Mouse (Mus musculus) urinary bladder, adult 18-20 months (tissue): Measurements from ENCODE around the gene Bcl2l13.
"Not testable (repeated sequence)": the region's sequence is repeated elsewhere in the genome, so short reads cannot be mapped to it uniquely, and the experiment has no call there.

Source experiments
- DNase-seq, 2 experiments: peaks; one replicate each; pipeline ENCODE4 v3.0.0; 2022; ENCODE audit warnings: low spot score in 2 of 2, mixed read lengths in 2 of 2

The Bcl2l13 gene

GRCm38 (mm10) chr6:120830866-120831608 lies 5.0 kb upstream of the Bcl2l13 start:
- no peak for DNase-seq

DNA sequence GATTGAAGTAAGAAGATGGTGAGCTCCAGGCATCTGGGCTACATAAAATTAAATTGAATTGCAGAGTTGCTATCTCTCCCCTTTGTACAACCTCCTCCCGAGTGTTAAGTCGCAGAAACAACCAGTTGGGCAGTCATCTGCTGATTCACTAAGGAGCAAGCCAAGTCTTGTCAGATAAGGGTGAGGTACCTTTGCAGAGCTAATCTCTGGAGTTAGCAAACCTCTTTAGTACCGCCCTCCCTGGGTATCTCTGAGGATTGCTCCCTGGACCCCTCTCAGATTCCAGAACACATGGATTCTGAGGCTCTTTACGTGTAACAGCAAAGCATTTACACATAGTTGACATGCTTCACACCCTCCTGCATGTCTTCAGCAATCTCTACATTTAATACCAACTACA lies 3.9 kb upstream of the Bcl2l13 start:
- DNase-seq = peak in 1 of 2 experiments; percentile 16

DNA sequence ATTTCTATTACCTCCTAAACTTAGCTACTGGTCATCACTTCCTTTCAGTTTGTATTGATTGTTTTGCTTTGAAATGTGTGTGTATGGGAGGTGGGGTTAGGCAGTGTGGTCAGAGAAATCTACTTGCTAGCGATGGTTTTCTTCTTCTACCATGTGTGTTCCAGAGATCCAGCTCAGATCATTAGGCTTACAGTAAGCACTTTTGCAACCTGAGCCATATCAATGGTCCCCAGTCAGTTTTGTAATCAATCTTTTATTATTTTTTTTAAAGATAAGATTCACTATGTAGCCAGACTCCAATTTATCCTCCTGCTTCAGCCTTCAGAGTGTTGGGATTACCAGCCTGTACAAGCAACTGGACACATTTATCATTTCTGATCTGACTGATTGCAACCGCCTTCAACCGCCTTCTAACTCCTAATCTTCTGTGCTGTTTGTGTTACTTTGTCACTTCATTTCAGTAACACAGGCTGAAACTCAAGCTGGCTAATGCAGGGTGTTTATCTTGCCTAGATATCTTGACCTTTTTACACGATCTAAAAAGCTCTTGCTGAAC lies 1.2 kb upstream of the Bcl2l13 start:
- DNase-seq = no peak

GRCm38 (mm10) chr6:120836389-120837151 lies 558 bp downstream of the Bcl2l13 start:
- no peak for DNase-seq

DNA sequence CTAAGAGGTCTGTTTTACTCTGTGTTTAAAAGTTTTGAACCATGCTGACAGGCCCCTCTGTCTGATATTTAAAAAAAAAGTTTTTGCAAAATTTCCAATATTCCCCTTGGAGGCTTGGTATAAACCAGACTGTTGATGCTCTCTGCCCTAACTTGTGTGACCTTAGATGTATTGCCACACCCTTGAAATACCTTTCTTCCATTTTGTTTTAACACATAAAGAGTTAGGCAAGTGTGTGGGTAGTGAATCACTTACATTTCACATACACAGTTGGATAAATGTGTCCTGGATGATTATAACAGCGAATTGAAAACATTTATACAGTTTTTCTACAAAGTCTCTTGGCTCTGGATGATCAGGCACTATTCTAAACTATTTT lies 1.1 kb downstream of the Bcl2l13 start:
- no peak for DNase-seq

DNA sequence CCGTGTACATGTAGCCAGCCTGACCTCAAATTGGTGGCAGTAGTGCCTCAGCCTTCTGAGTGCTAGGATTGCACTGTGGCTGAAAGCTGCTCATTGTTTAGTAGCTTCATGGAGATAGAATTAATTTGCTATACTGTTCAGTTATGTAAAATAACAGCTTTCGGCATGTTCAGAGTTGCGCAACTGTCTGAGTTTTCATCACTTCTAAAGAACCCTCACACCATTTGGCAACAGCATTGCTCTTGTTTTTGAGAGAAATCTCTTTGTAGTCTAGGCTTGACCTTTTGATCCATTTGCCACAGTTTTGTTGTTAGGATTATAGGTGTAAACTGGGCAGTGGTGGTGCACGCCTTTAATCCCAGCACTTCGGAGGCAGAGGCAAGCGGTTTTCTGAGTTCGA lies 4.2 kb downstream of the Bcl2l13 start:
- DNase-seq = no peak

GRCm38 (mm10) chr6:120841754-120842153 lies 5.7 kb downstream of the Bcl2l13 start:
- no peak for DNase-seq

DNA sequence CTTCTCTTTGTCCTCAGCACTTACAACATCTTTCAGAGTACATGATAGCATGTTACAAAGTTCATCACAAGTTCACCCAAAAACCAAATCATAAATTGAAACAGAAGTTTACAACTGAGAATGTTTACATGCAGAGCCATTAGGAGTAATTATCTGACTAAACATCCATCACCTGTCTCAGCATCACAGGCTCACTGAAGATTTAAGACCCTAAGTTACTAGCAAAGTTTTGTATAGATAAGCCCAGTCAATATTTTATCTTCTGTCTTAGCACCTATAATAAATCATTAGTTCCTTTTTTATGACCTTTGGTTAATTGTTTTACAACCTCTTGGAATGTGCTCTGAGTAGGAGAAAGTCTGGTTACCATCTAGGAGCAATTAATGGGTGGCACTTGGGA lies 14.7 kb downstream of the Bcl2l13 start:
- DNase-seq = not testable (repeated sequence)

- DNase-seq = no peak
Observed at GRCm38 (mm10) chr6:120854413-120854812, 18.4 kb downstream of the Bcl2l13 start.

DNA sequence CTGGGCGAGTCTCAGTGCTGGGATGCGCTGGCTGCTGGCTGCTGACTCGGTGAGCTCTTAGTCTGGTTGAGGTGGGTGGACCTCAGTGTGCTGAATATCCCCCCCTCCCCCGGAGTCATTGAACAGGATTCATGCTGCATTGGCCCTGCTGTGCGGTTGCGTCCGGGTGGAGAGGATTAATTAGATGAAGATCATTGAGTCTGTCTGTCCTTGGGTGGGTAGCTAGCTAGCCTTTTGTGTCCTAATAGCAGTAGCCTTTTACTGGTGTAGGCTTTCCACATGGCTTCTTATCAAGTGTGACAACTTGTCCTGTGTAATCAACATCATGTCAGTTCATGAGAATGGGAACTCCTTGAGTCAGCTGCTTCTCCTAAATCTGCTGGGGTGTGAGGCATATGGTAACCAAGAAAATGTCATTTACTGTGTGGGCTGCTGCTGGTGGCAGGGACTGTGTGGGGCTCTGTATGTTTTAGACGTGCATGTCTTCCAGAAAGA lies 22.3 kb downstream of the Bcl2l13 start:
- no peak for DNase-seq

GRCm38 (mm10) chr6:120860079-120860478 lies 24.1 kb downstream of the Bcl2l13 start:
- DNase-seq = no peak

DNA sequence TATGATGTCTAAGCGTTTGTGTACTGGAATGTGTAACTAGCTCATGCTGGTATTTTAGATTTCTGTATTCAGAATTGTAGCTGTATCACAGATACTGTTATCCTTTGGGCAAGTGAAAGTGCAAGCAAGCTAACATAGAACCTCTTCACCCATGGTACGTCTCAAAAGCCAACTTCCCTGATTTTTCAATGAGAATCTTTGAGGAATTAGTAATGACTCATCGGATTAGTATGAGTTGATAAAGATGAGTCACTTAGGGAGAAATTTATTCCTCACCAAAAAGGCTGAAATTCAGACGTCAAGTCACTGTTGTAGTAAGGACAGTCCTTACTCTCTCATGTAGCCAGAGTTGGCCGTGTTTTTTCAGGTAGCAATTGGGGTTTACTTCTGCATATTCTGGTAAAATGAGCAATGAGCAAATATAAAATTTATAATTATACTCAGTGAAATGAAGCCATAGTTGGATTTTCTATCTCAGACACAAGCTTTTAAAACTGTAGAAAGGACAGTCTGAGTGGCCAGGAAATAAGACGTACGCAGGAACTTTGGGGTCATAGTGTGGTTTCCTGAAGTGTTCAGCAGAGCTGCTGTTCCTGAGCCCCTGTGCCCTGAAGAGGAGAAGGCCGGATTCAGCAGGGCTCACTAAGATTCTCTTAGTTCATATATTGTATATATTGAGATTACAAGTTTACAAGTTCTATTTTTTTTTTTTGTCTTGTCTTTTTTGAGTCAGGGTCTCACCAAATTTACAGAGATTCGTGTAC lies 30.2 kb downstream of the Bcl2l13 start:
- DNase-seq = no peak

DNA sequence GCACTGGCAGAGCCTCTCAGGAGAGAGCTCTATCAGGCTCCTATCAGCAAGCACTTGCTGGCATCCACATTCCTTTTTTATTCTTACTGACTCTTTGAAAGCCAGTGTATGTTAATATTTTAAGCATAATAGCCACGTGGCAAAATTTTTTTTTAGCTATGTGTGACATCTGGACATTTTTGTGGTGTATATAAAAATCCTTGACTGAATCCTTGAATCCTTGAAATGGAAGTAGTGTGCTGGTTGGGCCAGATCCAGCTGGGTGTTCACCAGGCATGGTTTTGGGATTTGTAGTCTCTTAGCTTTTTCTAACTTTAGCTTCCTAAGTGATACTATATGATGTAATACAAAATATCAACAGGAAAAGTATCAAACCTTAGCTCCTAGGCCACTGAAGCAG lies 32.8 kb downstream of the Bcl2l13 start:
- no peak for DNase-seq

DNA sequence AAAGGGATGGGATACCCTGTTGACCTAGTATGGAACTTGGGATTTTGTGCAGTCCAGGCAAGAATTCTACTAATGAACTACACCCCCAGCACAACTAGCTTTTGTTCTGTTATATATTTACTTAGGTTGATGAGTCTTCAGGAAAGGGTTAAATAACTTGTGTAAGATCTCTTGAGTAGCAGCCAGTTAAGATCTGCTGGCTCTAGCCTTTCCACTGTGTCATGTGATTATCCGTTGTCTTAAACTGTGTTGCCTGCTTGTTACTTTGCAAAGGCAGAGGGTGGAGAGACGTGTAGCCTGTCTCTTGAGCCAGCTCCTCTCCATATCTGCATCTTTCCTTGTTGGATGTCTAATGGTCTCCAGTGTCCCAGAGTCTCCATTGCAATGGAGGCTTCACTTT lies 35.3 kb downstream of the Bcl2l13 start:
- no peak for DNase-seq

- no peak for DNase-seq
Observed at GRCm38 (mm10) chr6:120873874-120874273, 37.9 kb downstream of the Bcl2l13 start.

GRCm38 (mm10) chr6:120879046-120879445 lies 43.0 kb downstream of the Bcl2l13 start:
- DNase-seq = no peak

DNA sequence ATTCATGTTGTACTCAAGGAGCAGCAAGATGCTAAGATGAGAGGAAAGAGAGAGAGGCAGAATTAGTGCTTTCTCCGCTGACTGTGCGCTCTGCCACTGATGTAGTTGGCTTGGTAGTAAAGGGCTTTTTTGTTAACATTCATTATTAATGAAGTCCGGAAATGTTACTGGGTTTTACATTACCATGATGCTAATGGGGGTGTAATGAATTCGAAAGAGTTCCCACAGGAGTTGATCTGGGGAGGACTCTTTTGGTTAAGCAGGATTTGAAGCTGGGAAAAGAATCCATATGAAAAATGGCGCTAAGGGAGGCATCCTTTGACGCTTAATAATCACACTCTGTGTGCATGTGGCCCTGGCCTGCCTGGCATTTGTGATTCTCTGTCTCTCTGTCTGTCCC lies 48.4 kb downstream of the Bcl2l13 start:
- no peak for DNase-seq

DNA sequence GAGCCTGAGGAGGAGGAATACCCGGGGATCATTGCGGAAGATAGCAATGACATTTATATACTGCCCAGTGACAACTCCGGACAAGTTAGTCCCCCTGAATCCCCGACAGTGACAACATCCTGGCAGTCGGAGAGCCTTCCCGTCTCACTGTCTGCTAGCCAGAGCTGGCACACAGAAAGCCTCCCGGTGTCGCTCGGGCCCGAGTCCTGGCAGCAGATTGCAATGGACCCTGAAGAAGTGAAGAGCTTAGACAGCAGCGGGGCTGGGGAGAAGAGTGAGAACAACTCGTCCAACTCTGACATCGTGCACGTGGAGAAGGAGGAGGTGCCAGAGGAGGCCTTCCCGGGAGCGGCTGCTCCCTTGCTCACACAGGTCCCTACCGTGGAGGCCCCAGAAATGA lies 50.7 kb downstream of the Bcl2l13 start:
- DNase-seq = no peak

- no peak for DNase-seq
Observed at GRCm38 (mm10) chr6:120894089-120894488, 58.1 kb downstream of the Bcl2l13 start.

- DNase-seq = no peak
Observed at GRCm38 (mm10) chr6:120894524-120894923, 58.5 kb downstream of the Bcl2l13 start.

- no peak for DNase-seq
Observed at GRCm38 (mm10) chr6:120898188-120898833, 62.3 kb downstream of the Bcl2l13 start.
